19 mouse cellular contexts compared by ENCODE assay signal in the genomic region with DNA sequence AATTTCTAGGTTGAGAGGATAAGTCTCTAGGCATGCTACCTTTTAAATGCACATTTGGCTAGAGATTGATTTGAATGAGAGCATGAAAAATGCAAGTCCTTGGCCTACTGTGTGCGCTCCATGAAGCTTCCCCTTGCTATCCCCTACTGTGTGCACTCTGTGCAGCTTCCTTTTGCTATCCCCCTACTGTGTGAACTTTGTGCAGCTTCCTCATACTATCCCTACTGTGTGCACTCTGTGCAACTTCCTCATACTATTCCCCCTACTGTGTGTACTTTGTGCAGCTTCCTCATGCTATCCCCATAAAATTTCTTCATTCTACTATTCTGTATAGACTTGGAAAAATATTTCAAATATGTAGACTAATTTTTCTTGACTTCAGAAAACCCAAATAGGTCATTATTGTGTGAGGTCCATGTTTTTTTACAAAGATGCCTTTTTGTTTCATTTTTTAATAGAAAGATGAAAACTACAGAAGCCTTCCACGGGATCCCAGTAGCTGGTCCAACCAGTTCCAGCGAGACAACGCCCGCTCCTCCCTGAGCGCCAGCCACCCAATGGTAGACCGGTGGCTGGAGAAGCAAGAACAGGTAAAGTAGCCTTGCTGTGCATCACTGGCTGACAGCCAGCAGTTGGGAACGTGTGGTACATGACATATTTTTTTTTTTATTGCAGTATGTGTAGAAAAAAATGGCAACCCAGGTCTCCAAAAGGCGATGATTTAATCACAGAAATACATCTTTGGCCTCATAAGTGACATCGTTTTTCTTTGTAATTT.
"Had no signal": no experiment of that assay in that cellular context is flagged by ENCODE, and none has a peak within 500 bp of the region (broad histone marks: within the 10 kb centered on the region; RNA-seq: fewer than 3 reads in every experiment).

No protein-coding gene starts in this region.

- ATAC-seq: liver, postnatal 0 days had no signal

- H3K9me3 ChIP-seq: limb, embryonic 12.5 days; limb, embryonic 15.5 days had no signal

- H3K27ac ChIP-seq: limb, embryonic 12.5 days; limb, embryonic 15.5 days; liver, embryonic 14.5 days had no signal

- H3K4me3 ChIP-seq: limb, embryonic 12.5 days; limb, embryonic 15.5 days had no signal

- H3K4me2 ChIP-seq: limb, embryonic 12.5 days; limb, embryonic 15.5 days; liver, embryonic 11.5 days; lung, embryonic 14.5 days; midbrain, embryonic 11.5 days had no signal

- DNase-seq: kidney, adult 18-20 months; kidney, adult 9 months; kidney, postnatal 14 days; kidney, postnatal 4 days; left cerebral cortex, postnatal 4 days; liver, postnatal 0 days; lung, embryonic 14.5 days; lung, postnatal 4 days; midbrain, embryonic 14.5 days; right cerebral cortex, adult 18-20 months; right cerebral cortex, postnatal 14 days; right cerebral cortex, postnatal 4 days; thymus, adult 18-20 months; thymus, postnatal 36 days had no signal

- H3K9ac ChIP-seq: limb, embryonic 12.5 days; limb, embryonic 15.5 days; liver, embryonic 14.5 days; liver, postnatal 0 days; lung, embryonic 14.5 days had no signal

- H3K27me3 ChIP-seq: limb, embryonic 12.5 days; limb, embryonic 15.5 days had no signal
